Mouse (Mus musculus): ENCODE data around the gene Zfp619.
A peak's percentile ranks its signal among the peaks of the same experiment; 100 is the strongest.
"Not testable (repeated sequence)": the region's sequence is repeated elsewhere in the genome, so short reads cannot be mapped to it uniquely, and the experiment has no call there.

The Zfp619 gene

GRCm38 (mm10) chr7:39517616-39518177 is at the start of gene Zfp619:
TSS of gene Zfp619 (plus strand) at chr7:39517766.
- DNase-seq, result peak; percentile 97

GRCm38 (mm10) chr7:39479013-39479412 is 38.6 kb upstream of the Zfp619 start:
- DNase-seq, result no peak

- no peak for DNase-seq
Observed at GRCm38 (mm10) chr7:39484384-39484783, 33.2 kb upstream of the Zfp619 start.

GRCm38 (mm10) chr7:39487159-39487853 is 30.3 kb upstream of the Zfp619 start:
- DNase-seq, result peak; percentile 68

GRCm38 (mm10) chr7:39487854-39488205 is 29.7 kb upstream of the Zfp619 start:
- peak; percentile 10 for DNase-seq

- no peak for DNase-seq
Observed at GRCm38 (mm10) chr7:39494646-39495045, 22.9 kb upstream of the Zfp619 start.

- no peak for DNase-seq
Observed at GRCm38 (mm10) chr7:39504100-39504499, 13.5 kb upstream of the Zfp619 start.

GRCm38 (mm10) chr7:39518362-39518761 is 796 bp downstream of the Zfp619 start:
- DNase-seq, result peak; percentile 30

- DNase-seq, result no peak
Observed at GRCm38 (mm10) chr7:39523703-39524424, 6.3 kb downstream of the Zfp619 start.

GRCm38 (mm10) chr7:39543151-39543550 is 25.6 kb downstream of the Zfp619 start:
- DNase-seq, result no peak

- DNase-seq, result peak; percentile 92
Observed at GRCm38 (mm10) chr7:39544242-39545111, 26.9 kb downstream of the Zfp619 start.

GRCm38 (mm10) chr7:39545134-39545533 is 27.6 kb downstream of the Zfp619 start:
- no peak for DNase-seq

- DNase-seq, result no peak
Observed at GRCm38 (mm10) chr7:39549336-39549735, 31.8 kb downstream of the Zfp619 start.

GRCm38 (mm10) chr7:39551976-39552891 is 34.7 kb downstream of the Zfp619 start:
- peak; percentile 96 for DNase-seq

GRCm38 (mm10) chr7:39552993-39553392 is 35.4 kb downstream of the Zfp619 start:
- DNase-seq, result no peak

GRCm38 (mm10) chr7:39553871-39554270 is 36.3 kb downstream of the Zfp619 start:
- DNase-seq, result no peak

- DNase-seq, result no peak
Observed at GRCm38 (mm10) chr7:39580066-39580465, 62.5 kb downstream of the Zfp619 start.

- no peak for DNase-seq
Observed at GRCm38 (mm10) chr7:39580601-39581000, 63.0 kb downstream of the Zfp619 start.

GRCm38 (mm10) chr7:39586834-39587233 is 69.3 kb downstream of the Zfp619 start:
- not testable (repeated sequence) for DNase-seq

- no peak for DNase-seq
Observed at GRCm38 (mm10) chr7:39588037-39588436, 70.5 kb downstream of the Zfp619 start.

- DNase-seq, result peak; percentile 56
Observed at GRCm38 (mm10) chr7:39588471-39589041, 71.0 kb downstream of the Zfp619 start.

GRCm38 (mm10) chr7:39589044-39589443 is 71.5 kb downstream of the Zfp619 start:
- not testable (repeated sequence) for DNase-seq
